Mouse (Mus musculus): Measurements from ENCODE around the gene Prkaca. TPM values are rescaled to one million over a fixed set of nuclear protein-coding genes. Genes with fewer than 3 reads are reported as not detected.

The Prkaca gene
- polyA plus RNA-seq, 1 experiment from 2014 or later, result 102 TPM

DNA sequence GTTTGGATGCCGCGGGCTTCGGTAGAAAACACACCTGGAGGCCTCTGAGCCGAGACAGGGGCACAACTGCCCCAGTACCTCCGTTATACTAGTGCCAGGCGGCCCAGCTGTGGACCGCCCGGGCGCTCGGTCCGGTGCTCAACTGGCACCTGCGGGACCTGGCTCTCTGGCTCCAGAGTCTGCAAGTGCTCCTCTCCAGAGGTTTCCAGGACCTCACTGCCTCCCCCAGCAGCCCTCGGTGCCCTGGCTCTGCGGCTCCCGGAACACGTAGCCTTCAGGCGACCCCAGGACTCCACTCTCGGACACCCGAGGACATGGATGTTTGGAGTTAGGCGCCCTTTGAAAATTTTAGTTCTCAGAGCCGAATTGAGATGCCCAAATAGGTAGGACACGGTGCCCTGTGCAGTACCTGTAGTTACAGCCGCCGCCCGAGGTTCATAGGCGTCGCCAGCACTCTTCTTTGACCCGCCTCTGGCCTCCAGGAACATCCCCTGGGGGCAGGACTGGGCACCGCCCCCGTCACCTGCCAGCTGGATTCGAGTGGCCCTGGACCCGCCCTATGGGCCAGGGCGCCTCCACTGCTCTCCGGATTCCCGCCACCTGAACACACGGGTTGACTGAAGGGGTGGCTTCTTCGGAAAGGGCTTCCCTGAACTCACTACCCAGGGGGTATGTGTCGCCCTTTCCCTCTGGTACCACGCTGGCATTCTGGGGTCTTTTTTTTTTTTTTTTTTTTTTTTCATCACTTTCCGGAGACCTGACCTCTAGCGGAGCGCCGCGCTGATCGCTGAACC lies 39.1 kb downstream of the Prkaca start, which contains the start of gene 2210011C24Rik:
Gene 2210011C24Rik (minus strand): TSS at position 467 of the 794 bp plus-strand sequence.
- POLR2A ChIA-PET, result interaction anchor here (0.7 to 2.8 kb wide), 4 partner anchors 10 to 38 kb away, joined by 3 to 8 read pairs (median 4); partner anchors contain the start of gene Palm3
- DNase-seq (ENCODE audit: low read depth, low spot score) (no peak), ATAC-seq (no peak)
- CTCF ChIA-PET, result interaction anchor here (1.5 to 2.1 kb wide), 2 partner anchors 12 to 25 kb away, joined by 4 to 6 read pairs; no protein-coding TSS in a partner anchor
- no peaks in the 10 kb centered on the region for H3K27me3 ChIP-seq
- no peak for TF ChIP-seq CTCF (IDR thresholded peaks at IDR 0.05)
- in situ Hi-C loops (cut with MboI; ENCODE audit: low pct_unique_long_range_greater_than_20kb), result loop anchor here (5.0 to 25.0 kb wide), 2 partner anchors 50 to 650 kb away; partner anchors contain the start of gene Ier2

- no peaks in the 10 kb centered on the region for H3K27me3 ChIP-seq
- DNase-seq (ENCODE audit: low read depth, low spot score), result no peak
- ChIA-PET CTCF (no interaction called here), POLR2A (interaction anchor here (0.6 to 2.8 kb wide), 2 partner anchors 9 to 151 kb away, joined by 3 to 8 read pairs; partner anchors contain the start of gene Palm3)
- in situ Hi-C loops (cut with MboI; ENCODE audit: low pct_unique_long_range_greater_than_20kb), result loop anchor here (5.0 to 25.0 kb wide), 2 partner anchors 50 to 650 kb away; partner anchors contain the start of gene Ier2
- no peak for TF ChIP-seq CTCF (IDR thresholded peaks at IDR 0.05)
- no peak for ATAC-seq
These were observed 39.8 kb downstream of the Prkaca start for GRCm38 (mm10) chr8:84012499-84013165.

- in situ Hi-C loops (cut with MboI; ENCODE audit: low pct_unique_long_range_greater_than_20kb), result loop anchor here (25.0 kb wide), 1 partner anchor 646 kb away; the partner anchor contains the start of gene Ier2
- ATAC-seq (no peak), DNase-seq (ENCODE audit: low read depth, low spot score) (no peak)
- no peaks in the 10 kb centered on the region for H3K27me3 ChIP-seq
- TF ChIP-seq CTCF (IDR thresholded peaks at IDR 0.05), result no peak
- ChIA-PET POLR2A (no interaction called here), CTCF (no interaction called here)
These were observed 43.0 kb downstream of the Prkaca start for GRCm38 (mm10) chr8:84015833-84016232.

GRCm38 (mm10) chr8:84019738-84020137 lies 46.9 kb downstream of the Prkaca start:
- ATAC-seq (no peak), DNase-seq (ENCODE audit: low read depth, low spot score) (no peak)
- POLR2A ChIA-PET, result interaction anchor here (0.7 kb wide), 1 partner anchor 203 kb away, joined by 4 read pairs; no protein-coding TSS in a partner anchor
- no peaks in the 10 kb centered on the region for H3K27me3 ChIP-seq
- no peak for TF ChIP-seq CTCF (IDR thresholded peaks at IDR 0.05)
- CTCF ChIA-PET, result interaction anchor here (1.1 kb wide), 1 partner anchor 9 kb away, joined by 4 read pairs; no protein-coding TSS in a partner anchor
- in situ Hi-C loops (cut with MboI; ENCODE audit: low pct_unique_long_range_greater_than_20kb), result loop anchor here (25.0 kb wide), 1 partner anchor 643 kb away; the partner anchor contains the start of gene Ier2

GRCm38 (mm10) chr8:84021096-84021495 lies 48.3 kb downstream of the Prkaca start, which contains the start of gene Palm3:
Gene Palm3, plus strand, starts transcription at chr8:84021471.
- in situ Hi-C loops (cut with MboI; ENCODE audit: low pct_unique_long_range_greater_than_20kb), result loop anchor here (25.0 kb wide), 1 partner anchor 641 kb away; the partner anchor contains the start of gene Ier2
- H3K27me3 ChIP-seq, result no peaks in the 10 kb centered on the region
- DNase-seq (ENCODE audit: low read depth, low spot score) (no peak), ATAC-seq (peak; percentile 68)
- POLR2A ChIA-PET, result interaction anchor here (1.2 to 1.6 kb wide), 2 partner anchors 10 to 17 kb away, joined by 3 to 8 read pairs; partner anchors contain the start of gene 2210011C24Rik
- no peak for TF ChIP-seq CTCF (IDR thresholded peaks at IDR 0.05)
- CTCF ChIA-PET, result interaction anchor here (0.7 kb wide), 1 partner anchor 11 kb away, joined by 3 read pairs; no protein-coding TSS in a partner anchor

DNA sequence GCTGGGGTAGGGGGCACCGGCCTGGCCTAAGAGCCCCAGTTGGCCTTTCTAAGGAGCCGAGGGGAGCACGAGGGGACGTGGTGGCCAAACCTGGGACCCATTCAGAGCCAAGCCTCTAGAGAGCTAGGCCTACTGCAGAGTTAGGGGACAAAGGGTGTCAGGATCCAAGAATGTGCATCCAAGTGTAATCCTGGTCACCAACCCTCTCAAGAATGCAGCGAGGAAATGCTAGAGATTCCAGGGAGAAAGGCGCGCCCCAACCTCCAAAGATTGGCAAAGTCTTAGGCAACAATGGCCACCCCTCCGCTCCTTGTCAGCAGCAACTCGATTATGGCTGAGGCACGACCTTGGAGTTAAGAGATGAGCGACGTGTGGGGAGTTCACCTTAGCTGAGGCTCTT lies 48.8 kb downstream of the Prkaca start:
- no peak for DNase-seq (ENCODE audit: low read depth, low spot score)
- peak; percentile 69 for ATAC-seq
- TF ChIP-seq CTCF (IDR thresholded peaks at IDR 0.05), result no peak
- no peaks in the 10 kb centered on the region for H3K27me3 ChIP-seq
- POLR2A ChIA-PET, result interaction anchor here (1.2 to 1.6 kb wide), 2 partner anchors 10 to 17 kb away, joined by 3 to 8 read pairs; partner anchors contain the start of gene 2210011C24Rik
- in situ Hi-C loops (cut with MboI; ENCODE audit: low pct_unique_long_range_greater_than_20kb), result loop anchor here (25.0 kb wide), 1 partner anchor 641 kb away; the partner anchor contains the start of gene Ier2
- CTCF ChIA-PET, result no interaction called here

GRCm38 (mm10) chr8:84023085-84023484 lies 50.3 kb downstream of the Prkaca start:
- POLR2A ChIA-PET, result interaction anchor here (0.5 to 0.8 kb wide), 3 partner anchors 14 to 59 kb away, joined by 3 read pairs; no protein-coding TSS in a partner anchor
- in situ Hi-C loops (cut with MboI; ENCODE audit: low pct_unique_long_range_greater_than_20kb), result loop anchor here (25.0 kb wide), 1 partner anchor 639 kb away; the partner anchor contains the start of gene Ier2
- DNase-seq (ENCODE audit: low read depth, low spot score), result no peak
- no peaks in the 10 kb centered on the region for H3K27me3 ChIP-seq
- peak; percentile 31 for ATAC-seq
- CTCF ChIA-PET, result interaction anchor here (1.1 kb wide), 1 partner anchor 15 kb away, joined by 6 read pairs; no protein-coding TSS in a partner anchor
- no peak for TF ChIP-seq CTCF (IDR thresholded peaks at IDR 0.05)

DNA sequence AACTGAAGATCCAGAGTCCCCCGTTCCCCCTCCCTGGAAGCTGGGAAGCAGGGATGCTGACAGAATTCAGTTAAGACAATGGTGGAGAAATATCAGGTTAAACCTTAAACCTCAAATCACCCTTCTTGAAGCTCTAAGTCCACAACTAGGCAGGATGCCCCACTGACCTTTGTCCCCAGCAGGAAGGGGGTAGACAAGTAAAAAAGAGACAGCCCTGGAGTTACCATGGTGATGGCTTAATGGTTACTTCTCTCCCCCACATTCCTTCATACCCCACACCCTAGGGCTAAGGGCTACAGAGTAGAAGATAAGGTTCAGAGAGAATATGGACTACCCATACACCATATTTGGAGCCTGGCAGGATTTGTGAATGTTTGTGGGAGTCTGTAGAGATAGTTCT lies 50.8 kb downstream of the Prkaca start:
- in situ Hi-C loops (cut with MboI; ENCODE audit: low pct_unique_long_range_greater_than_20kb), result loop anchor here (25.0 kb wide), 1 partner anchor 639 kb away; the partner anchor contains the start of gene Ier2
- ChIA-PET CTCF (interaction anchor here (1.0 to 1.7 kb wide), 3 partner anchors 13 to 22 kb away, joined by 3 to 6 read pairs (median 6); partner anchors contain the start of gene 2210011C24Rik), POLR2A (interaction anchor here (0.5 to 0.8 kb wide), 3 partner anchors 16 to 58 kb away, joined by 3 read pairs; no protein-coding TSS in a partner anchor)
- DNase-seq (ENCODE audit: low read depth, low spot score) (no peak), ATAC-seq (no peak)
- TF ChIP-seq CTCF (IDR thresholded peaks at IDR 0.05), result no peak
- no peaks in the 10 kb centered on the region for H3K27me3 ChIP-seq

DNA sequence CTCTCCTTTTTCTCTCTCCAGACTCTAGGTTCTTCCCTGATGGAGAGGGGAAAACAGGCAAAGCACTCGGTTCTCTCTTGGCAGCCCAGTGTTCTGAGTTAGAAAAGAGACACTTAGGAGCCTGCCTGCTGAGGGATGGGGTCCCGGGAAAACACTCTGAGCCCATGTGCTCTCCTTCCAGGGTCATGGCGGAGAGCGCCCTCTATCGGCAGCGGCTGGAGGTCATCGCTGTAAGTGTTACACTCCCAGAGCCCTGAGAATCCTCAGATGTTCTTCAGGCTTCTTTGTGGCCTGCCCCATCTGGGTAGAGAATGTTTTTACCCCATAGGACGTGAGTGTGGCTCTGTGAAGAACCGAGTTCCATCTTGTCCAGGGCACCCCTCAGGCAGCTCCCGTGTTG lies 51.4 kb downstream of the Prkaca start:
- ATAC-seq (no peak), DNase-seq (ENCODE audit: low read depth, low spot score) (no peak)
- H3K27me3 ChIP-seq, result no peaks in the 10 kb centered on the region
- in situ Hi-C loops (cut with MboI; ENCODE audit: low pct_unique_long_range_greater_than_20kb), result loop anchor here (25.0 kb wide), 1 partner anchor 638 kb away; the partner anchor contains the start of gene Ier2
- POLR2A ChIA-PET, result interaction anchor here (0.7 to 0.8 kb wide), 2 partner anchors 25 to 37 kb away, joined by 3 read pairs; no protein-coding TSS in a partner anchor
- TF ChIP-seq CTCF (IDR thresholded peaks at IDR 0.05), result no peak
- CTCF ChIA-PET, result interaction anchor here (0.6 to 1.7 kb wide), 5 partner anchors 13 to 141 kb away, joined by 3 to 6 read pairs (median 3); partner anchors contain the start of gene 2210011C24Rik
